Mouse (Mus musculus) hindbrain, embryonic 15.5 days (tissue): ENCODE measurements around the gene Cntnap5a. TPM values are rescaled to one million over a fixed set of nuclear protein-coding genes. Genes with fewer than 3 reads are reported as not detected.
A peak's percentile ranks its signal among the peaks of the same experiment; 100 is the strongest.

Experiments
- ATAC-seq: fragments of 200-750 bp; cut with Nextera tagmentation; 2 replicates; pipeline ENCODE4 v1.8.0; 2017; ENCODE audit warnings: low read depth, moderate number of reproducible peaks, moderate TSS enrichment; ENCODE audit not compliant: low FRiP score
- H3K27ac ChIP-seq: fragments of 300-500 bp; sonication (generic); replicated peaks from 2 replicates; pipeline ENCODE4 v1.5.1; 2015; ENCODE audit warnings: mild to moderate bottlenecking, inconsistent platforms
- H3K27me3 ChIP-seq: fragments of 300-500 bp; sonication (generic); 2 replicates; pipeline ENCODE4 v1.6.1; 2015; ENCODE audit warnings: control low read depth, inconsistent platforms
- H3K36me3 ChIP-seq: fragments of 300-500 bp; sonication (generic); 2 replicates; pipeline ENCODE4 v1.6.1; 2015; ENCODE audit warnings: control low read depth, inconsistent platforms
- H3K4me1 ChIP-seq: fragments of 300-500 bp; sonication (generic); replicated peaks from 2 replicates; pipeline ENCODE4 v1.6.1; 2015; ENCODE audit warnings: control low read depth, inconsistent platforms
- H3K4me2 ChIP-seq: fragments of 300-500 bp; sonication (generic); 2 replicates; pipeline ENCODE4 v1.6.1; 2015; ENCODE audit warnings: moderate library complexity, mild to moderate bottlenecking, inconsistent platforms
- H3K4me3 ChIP-seq: fragments of 300-500 bp; sonication (generic); 2 replicates; pipeline ENCODE4 v1.5.1; 2015; ENCODE audit warnings: mild to moderate bottlenecking, inconsistent platforms
- H3K9ac ChIP-seq: fragments of 300-500 bp; sonication (generic); 2 replicates; pipeline ENCODE4 v1.6.1; 2015; ENCODE audit warnings: inconsistent platforms
- H3K9me3 ChIP-seq: fragments of 300-500 bp; sonication (generic); 2 replicates; pipeline ENCODE4 v1.6.1; 2016; ENCODE audit warnings: control low read depth, inconsistent platforms
- WGBS: fragments of 180-500 bp; shearing (Covaris S2); methylation state at CpG from one replicate; pipeline ENCODE4 v1.1.7; 2015; 5-methylcytosine and 5-hydroxymethylcytosine counted together
- polyA plus RNA-seq: library from polyadenylated mRNA; unstranded; fragments of >200 nt; fragmentation: Nextera tagmentation; extraction: Ambion mirVana; gene quantifications from 2 replicates; pipeline ENCODE4 v1.2.1, GENCODE M21; 2015

The Cntnap5a gene
- polyA plus RNA-seq, 1 experiment from 2014 or later = 3.4 TPM

- 0 out of 2 replicates have a peak, but pooled peaks have one; percentile 30 for ATAC-seq
- Histone ChIP-seq H3K27ac (no peak overlapping the region), H3K4me1 (no peaks in the 10 kb centered on the region), H3K9ac (no peak overlapping the region), H3K36me3 (no peaks in the 10 kb centered on the region), H3K4me3 (no peak overlapping the region), H3K9me3 (no peaks in the 10 kb centered on the region), H3K4me2 (no peak overlapping the region), H3K27me3 (no peaks in the 10 kb centered on the region)
Measured at GRCm38 (mm10) chr1:116392390-116392789, 707.8 kb downstream of the Cntnap5a start.

GRCm38 (mm10) chr1:116401996-116402656 lies 717.6 kb downstream of the Cntnap5a start:
- H3K27ac ChIP-seq = no peak overlapping the region
- no peak overlapping the region for H3K4me3 ChIP-seq
- H3K4me2 ChIP-seq = no peak overlapping the region
- no peaks in the 10 kb centered on the region for H3K27me3 ChIP-seq
- ATAC-seq = no peak
- no peaks in the 10 kb centered on the region for H3K36me3 ChIP-seq
- 69% methylated on average over 1 of the region's 1 CpGs for WGBS
- H3K9ac ChIP-seq = no peak overlapping the region
- no peaks in the 10 kb centered on the region for H3K9me3 ChIP-seq
- H3K4me1 ChIP-seq = no peaks in the 10 kb centered on the region

GRCm38 (mm10) chr1:116409836-116410235 lies 725.3 kb downstream of the Cntnap5a start:
- H3K9me3 ChIP-seq = no peaks in the 10 kb centered on the region
- no peak overlapping the region for H3K4me2 ChIP-seq
- no peak for ATAC-seq
- WGBS = 87% methylated on average over 1 of the region's 1 CpGs
- no peaks in the 10 kb centered on the region for H3K36me3 ChIP-seq
- no peaks in the 10 kb centered on the region for H3K4me1 ChIP-seq
- H3K27me3 ChIP-seq = no peaks in the 10 kb centered on the region
- H3K9ac ChIP-seq = no peak overlapping the region
- H3K4me3 ChIP-seq = no peak overlapping the region
- no peak overlapping the region for H3K27ac ChIP-seq

- Histone ChIP-seq H3K4me3 (no peak overlapping the region), H3K27me3 (no peaks in the 10 kb centered on the region), H3K36me3 (no peaks in the 10 kb centered on the region), H3K27ac (no peak overlapping the region), H3K9ac (no peak overlapping the region), H3K4me2 (no peak overlapping the region), H3K4me1 (peaks cover 5% of the 10 kb centered on the region; the same call in 1 of the 2 replicates), H3K9me3 (no peaks in the 10 kb centered on the region)
- 49% methylated on average over 2 of the region's 2 CpGs for WGBS
- ATAC-seq = peak; percentile 19; the same call in 1 of the 2 replicates
Measured at GRCm38 (mm10) chr1:116428396-116428795, 743.8 kb downstream of the Cntnap5a start.

- Histone ChIP-seq H3K4me2 (no peak overlapping the region), H3K4me1 (no peaks in the 10 kb centered on the region), H3K9me3 (no peaks in the 10 kb centered on the region; the same call in 1 of the 2 replicates), H3K27me3 (no peaks in the 10 kb centered on the region), H3K9ac (no peak overlapping the region), H3K27ac (no peak overlapping the region), H3K4me3 (no peak overlapping the region), H3K36me3 (no peaks in the 10 kb centered on the region)
- peak; percentile 63 for ATAC-seq
- WGBS = 42% methylated on average over 4 of the region's 4 CpGs
Measured at GRCm38 (mm10) chr1:116455115-116455717, 770.7 kb downstream of the Cntnap5a start.

GRCm38 (mm10) chr1:116477703-116478102 lies 793.1 kb downstream of the Cntnap5a start:
- Histone ChIP-seq H3K4me1 (no peaks in the 10 kb centered on the region), H3K9me3 (no peaks in the 10 kb centered on the region), H3K27me3 (no peaks in the 10 kb centered on the region), H3K9ac (no peak overlapping the region), H3K4me3 (no peak overlapping the region), H3K36me3 (no peaks in the 10 kb centered on the region), H3K27ac (no peak overlapping the region), H3K4me2 (no peak overlapping the region)
- 12% methylated on average over 2 of the region's 2 CpGs for WGBS
- ATAC-seq = no peak

GRCm38 (mm10) chr1:116488780-116489569 lies 804.4 kb downstream of the Cntnap5a start:
- no peak overlapping the region for H3K4me2 ChIP-seq
- WGBS = 45% methylated on average over 1 of the region's 1 CpGs
- ATAC-seq = peak; percentile 19; the same call in 1 of the 2 replicates

GRCm38 (mm10) chr1:116577969-116578666 lies 893.6 kb downstream of the Cntnap5a start:
- no peaks in the 10 kb centered on the region for H3K9me3 ChIP-seq
- WGBS = 77% methylated on average over 4 of the region's 4 CpGs
- H3K27me3 ChIP-seq = no peaks in the 10 kb centered on the region
- ATAC-seq = peak; percentile 30; the same call in 1 of the 2 replicates
- no peak overlapping the region for H3K27ac ChIP-seq
- no peak overlapping the region for H3K9ac ChIP-seq
- H3K4me2 ChIP-seq = no peak overlapping the region
- H3K36me3 ChIP-seq = no peaks in the 10 kb centered on the region
- no peaks in the 10 kb centered on the region for H3K4me1 ChIP-seq
- no peak overlapping the region for H3K4me3 ChIP-seq

More at GRCm38 (mm10) chr1:116488780-116489569, 804.4 kb downstream of the Cntnap5a start:
- Histone ChIP-seq H3K9ac (no peak overlapping the region), H3K36me3 (no peaks in the 10 kb centered on the region), H3K4me1 (no peaks in the 10 kb centered on the region), H3K4me3 (no peak overlapping the region), H3K27me3 (no peaks in the 10 kb centered on the region), H3K27ac (no peak overlapping the region), H3K9me3 (no peaks in the 10 kb centered on the region)

- H3K4me3 ChIP-seq = no peak overlapping the region
- H3K9me3 ChIP-seq = no peaks in the 10 kb centered on the region
- no peak for ATAC-seq
- no peak overlapping the region for H3K9ac ChIP-seq
- H3K4me2 ChIP-seq = no peak overlapping the region
- H3K36me3 ChIP-seq = no peaks in the 10 kb centered on the region
- no peak overlapping the region for H3K27ac ChIP-seq
- no peaks in the 10 kb centered on the region for H3K27me3 ChIP-seq
- H3K4me1 ChIP-seq = no peaks in the 10 kb centered on the region
Measured at GRCm38 (mm10) chr1:116616272-116616671, 931.7 kb downstream of the Cntnap5a start.
